Mouse (Mus musculus): Measurements from ENCODE around the gene Wwc1.

Wwc1 gene

DNA sequence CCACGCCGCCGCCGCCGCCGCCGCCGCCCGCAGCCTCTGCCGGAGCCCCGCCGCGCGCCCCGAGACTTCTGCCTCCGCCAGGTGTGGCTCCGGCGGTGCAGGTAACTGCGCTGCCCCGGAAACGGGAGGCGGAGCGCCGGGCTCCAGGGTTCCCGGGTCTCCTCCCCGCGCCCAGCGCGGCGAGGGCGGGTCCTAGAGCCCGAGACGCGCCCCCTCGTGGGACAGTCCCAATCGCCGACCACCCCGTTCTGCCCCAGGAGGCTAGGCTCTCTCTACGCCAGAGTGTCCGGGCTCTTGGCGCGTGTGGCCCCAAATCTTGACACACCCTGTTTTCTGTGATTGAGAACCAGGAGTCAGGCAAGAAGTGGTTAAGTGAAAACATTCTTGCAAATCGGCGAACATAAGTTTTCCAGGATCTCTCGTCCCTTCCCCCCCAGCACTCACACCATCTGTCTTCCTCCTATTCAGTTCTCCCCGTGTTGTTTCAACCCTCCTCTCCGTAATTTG, at the start of gene Wwc1:
Gene Wwc1 (minus strand): TSS at position 117 of the 507 bp plus-strand sequence.
- in situ Hi-C loops (cut with MboI, MseI): no loop called here

DNA sequence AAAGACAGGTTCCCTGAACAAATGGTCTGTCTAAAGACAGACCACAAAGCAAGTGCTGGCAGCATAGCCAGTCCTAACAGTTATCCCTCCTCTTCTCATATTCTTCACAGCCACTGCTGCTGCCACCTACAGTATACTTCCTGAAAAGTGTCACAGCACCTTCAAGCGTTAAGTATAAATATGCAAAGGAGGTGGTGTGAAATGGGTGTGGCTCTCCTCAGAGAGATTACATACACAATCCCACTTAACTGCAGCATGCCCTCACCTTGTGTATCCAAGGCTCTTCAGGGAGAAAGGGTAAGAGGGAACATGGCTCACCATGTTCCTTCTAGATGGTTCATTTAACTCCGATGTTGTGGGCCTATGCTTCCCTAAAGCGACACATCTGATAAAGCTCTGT, 39.7 kb upstream of the Wwc1 start:
- in situ Hi-C loops (cut with MboI, MseI): no loop called here

DNA sequence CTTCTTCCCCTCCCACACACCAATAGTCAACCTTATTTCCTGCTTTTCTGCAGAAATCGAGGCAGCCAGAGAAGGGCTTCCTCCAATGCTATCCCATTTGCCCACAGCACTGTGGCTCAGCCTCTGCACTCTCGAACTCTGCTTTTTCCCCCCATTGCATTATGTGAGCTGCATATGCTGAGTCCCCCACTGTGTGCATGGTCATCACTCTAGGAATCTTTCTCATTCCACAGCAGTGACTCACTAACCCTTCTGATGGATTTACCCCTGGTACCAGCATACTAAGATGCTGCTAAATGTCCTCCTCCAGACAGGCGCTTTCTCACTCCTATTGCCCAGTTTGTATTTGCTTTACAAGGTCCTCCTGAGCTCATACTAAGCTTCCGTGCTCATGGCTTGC, 32.9 kb upstream of the Wwc1 start:
- in situ Hi-C loops (cut with MboI, MseI): no loop called here

DNA sequence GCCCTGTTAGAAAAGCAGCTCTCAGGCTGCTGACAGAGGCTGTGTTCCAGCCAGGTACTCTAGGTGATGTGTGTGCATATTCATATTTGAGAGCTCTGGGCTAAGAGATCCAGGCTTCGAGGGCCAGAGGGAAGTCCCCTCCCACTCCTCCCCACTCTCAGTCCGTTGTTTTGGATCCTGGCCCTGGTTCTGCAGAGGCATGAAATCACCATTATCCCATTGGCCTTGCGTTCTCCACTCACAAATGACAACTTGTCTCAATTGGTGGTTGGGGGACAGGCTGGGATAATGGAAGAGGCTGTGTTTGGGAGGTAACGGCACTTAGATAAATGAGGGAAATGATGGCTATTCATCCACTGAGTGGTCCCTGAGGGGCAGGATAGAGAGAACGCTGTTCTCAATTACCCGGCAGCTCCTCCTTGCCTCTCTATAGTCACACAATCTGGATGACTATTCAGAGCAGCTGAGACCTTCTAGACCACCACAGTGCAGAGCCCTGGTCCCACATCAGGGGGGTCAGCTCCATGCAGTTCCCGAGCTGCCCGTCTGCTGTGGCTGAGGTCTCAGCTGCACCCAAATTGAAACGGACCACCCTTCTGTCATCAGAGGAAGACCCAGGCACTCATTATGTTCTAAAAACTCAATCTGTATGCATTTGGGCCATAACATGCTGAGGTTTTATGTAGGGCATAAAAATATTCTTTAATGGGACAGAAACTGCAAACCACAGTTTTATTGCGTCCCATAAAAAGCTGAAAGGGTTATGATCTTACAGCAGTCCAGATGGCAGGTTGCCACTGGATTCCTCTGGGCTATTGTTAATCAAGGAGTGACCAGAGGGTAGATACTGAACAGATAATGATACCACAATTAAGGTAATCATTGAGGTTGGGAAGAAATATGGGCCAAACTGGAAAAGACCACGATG, 29.2 kb upstream of the Wwc1 start:
- in situ Hi-C loops (cut with MboI, MseI): loop anchor here (10.0 kb wide), 1 partner anchor 155 kb away; no protein-coding TSS in a partner anchor

DNA sequence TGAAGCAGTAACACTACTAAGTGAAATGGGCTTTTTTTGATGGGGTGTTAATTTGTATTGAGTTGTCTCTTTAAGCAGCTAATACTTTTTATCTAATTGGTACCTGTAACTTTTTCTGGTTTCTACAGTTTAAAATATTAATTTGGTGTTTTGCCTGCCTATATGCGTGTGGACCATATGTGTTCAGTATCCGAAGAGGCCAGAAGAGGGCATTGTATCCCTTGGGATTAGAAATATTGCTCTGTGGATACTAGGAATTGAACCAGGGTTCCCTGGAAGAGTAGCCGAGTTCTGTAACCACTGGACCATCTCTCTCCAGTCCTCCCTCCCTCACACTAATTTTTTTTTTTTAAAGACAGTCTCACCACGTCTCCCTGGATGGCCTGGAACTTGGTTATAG, 22.6 kb upstream of the Wwc1 start:
- in situ Hi-C loops (cut with MboI, MseI): loop anchor here (10.0 kb wide), 1 partner anchor 148 kb away; no protein-coding TSS in a partner anchor

DNA sequence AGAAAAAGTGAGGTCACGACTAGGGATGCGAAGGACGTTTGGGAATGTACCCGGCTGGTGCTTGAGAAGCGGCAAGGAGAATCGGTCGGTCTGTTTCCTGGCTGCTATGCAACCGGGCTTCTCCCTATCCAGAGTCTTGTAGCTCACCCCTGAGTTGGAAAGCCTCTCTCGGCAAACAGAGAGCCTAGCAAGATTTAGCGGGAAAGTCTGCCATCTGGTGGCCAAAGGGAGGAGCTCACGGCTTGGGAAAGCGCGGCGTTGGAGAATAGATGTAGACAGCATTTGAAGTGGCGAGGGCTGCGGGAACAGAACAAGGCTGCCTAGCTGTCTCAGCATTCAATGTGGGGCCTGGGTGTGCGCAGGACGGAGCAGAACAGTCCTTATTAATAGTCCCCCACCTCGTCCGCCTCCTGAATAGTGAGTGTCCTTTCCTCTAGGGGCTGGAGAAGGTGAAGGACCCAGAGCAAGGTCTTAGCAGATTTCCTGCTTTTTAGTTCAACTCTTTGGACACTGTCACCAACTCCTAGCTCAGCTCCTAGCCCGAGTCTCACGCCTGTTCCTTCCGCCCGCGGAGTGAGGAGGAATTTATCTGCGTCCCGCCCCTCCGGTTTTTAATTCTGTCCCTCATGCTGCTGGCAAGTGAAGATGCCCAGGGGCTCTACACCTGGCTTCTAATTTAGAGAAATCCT, 21.1 kb upstream of the Wwc1 start:
- in situ Hi-C loops (cut with MboI, MseI): loop anchor here (10.0 kb wide), 1 partner anchor 147 kb away; no protein-coding TSS in a partner anchor

DNA sequence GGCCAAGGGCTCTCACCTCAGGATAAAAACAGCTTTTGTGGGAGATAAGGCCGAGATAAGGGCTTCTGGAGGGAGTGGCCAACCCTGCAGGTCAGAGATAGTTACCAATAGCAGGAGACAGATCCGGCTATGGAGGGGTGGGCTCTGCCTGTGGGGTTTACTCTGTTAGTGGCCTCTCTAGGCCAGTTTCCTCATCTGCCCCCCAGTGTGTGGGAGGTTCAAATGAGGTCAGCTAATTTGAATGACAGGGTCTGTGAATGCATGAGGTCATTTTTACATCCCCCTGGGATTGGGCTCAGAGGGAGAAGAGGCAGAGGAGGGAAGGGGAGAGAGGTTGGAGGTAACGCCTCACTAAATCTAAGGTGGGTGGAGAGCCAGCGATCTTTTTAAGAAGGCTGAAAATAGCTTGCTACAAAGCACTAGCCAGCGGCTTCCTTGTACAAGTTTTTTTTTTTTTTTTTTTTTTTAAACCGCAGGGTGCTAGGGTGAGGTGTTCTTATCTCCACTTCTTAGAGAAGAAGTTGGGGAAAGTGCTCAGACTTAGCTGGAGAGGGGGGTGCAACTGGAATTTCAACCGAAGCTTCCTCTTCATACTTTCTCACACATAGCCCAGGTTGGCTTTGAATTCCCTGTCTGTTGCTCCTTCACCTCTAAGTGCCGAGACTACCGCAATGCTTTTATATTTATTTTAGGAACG, 20.4 kb upstream of the Wwc1 start:
- in situ Hi-C loops (cut with MboI, MseI): loop anchor here (10.0 kb wide), 1 partner anchor 146 kb away; no protein-coding TSS in a partner anchor

DNA sequence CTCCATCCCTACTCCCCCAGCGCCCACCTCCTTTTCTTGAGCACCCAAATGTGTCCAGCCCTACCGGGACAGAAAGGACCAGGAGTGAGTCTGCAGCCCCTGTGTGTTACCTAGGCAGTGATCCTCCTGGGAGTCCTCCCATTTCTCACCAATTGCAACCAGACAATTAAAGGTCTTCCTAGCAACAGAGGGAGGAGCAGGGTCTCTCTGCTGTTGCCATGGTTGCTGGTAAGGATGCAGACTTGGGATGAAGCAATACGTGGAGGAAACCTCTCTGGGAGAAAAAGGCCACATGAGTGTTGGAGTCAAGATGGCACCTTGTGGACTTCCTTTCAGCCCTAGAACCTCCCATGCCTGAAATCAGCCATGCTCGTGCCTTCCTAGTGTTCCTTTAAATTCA, 19.7 kb upstream of the Wwc1 start:
- in situ Hi-C loops (cut with MboI, MseI): loop anchor here (10.0 kb wide), 1 partner anchor 145 kb away; no protein-coding TSS in a partner anchor

DNA sequence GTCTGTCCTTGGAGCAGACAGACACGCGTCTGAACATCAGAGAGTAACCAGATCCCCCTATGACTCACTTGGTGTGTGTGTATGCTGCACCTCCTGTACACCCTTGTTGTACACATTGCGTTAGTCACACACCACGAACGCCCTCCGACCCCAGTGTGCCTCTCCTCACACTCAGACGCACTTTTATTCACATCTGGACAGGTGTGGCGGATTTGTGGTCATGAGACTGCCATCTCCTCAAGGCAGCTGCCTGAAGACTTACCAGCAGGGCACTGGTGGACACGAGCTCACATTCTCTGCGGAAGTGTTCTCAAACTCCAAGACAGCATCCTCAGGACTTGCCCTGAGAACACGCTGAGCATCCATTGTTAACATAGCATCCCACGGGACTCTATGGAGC, 17.7 kb upstream of the Wwc1 start:
- in situ Hi-C loops (cut with MboI, MseI): loop anchor here (10.0 kb wide), 1 partner anchor 1733 kb away; no protein-coding TSS in a partner anchor

DNA sequence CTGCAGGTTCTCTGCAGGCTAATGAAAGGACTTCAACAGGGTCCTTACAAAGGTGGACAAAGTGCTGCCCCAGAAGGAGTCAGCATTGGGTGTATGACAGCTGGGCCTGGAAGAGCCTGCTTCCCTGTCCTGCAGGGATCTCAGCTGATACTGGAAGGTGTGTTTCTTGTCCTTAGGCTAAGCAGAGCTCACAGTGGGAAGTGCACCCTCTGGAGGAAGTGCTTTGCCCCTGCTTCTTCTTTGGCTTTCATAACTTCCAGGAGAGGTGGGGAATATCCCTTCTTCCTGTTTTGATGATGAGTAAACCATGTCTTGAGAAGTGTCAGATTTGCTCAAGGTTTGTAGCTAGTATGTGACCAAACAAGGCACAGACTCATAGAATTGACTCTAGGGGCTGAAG, 15.0 kb upstream of the Wwc1 start:
- in situ Hi-C loops (cut with MboI, MseI): loop anchor here (10.0 kb wide), 1 partner anchor 1731 kb away; no protein-coding TSS in a partner anchor

DNA sequence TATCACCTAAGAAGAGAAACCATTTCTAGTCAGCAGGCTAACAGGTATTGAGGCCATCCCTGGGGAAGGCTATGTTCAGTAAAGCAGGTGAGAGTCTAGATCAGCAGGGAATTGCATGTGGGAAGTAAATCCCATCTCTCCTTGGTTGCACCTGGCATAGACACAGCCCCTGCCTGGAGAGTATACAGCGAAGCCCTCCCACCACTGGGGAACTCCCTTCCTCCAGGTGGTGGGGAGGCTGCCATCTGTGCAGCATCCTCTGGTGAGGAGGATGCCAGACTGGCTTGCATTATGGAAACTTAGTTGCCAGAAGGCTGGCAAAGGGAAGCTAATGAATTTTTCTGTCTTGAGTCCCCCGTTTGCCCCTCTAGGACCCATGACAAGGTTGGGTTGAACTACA, 11.5 kb upstream of the Wwc1 start:
- in situ Hi-C loops (cut with MboI, MseI): loop anchor here (10.0 kb wide), 1 partner anchor 1727 kb away; no protein-coding TSS in a partner anchor

DNA sequence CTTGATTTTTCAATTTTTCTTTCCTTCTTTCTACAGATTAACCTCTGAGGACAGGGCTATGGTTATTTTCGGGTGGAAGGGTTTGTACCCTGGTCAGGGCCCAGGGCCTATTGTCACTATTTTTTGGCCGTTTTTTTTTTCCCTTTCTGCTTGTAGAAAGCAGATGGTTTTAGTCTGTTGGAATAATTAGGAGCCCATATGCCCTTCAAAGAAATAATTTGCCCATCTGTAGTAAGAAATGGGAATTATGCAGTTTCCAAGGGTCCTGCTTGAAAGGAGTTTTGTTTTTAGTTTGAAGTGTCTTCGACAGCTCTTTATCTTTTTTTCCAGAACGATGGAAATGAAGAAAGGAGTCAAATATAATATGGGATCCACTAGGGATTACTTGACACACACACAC, 9.6 kb upstream of the Wwc1 start:
- in situ Hi-C loops (cut with MboI, MseI): loop anchor here (10.0 kb wide), 1 partner anchor 1725 kb away; no protein-coding TSS in a partner anchor

DNA sequence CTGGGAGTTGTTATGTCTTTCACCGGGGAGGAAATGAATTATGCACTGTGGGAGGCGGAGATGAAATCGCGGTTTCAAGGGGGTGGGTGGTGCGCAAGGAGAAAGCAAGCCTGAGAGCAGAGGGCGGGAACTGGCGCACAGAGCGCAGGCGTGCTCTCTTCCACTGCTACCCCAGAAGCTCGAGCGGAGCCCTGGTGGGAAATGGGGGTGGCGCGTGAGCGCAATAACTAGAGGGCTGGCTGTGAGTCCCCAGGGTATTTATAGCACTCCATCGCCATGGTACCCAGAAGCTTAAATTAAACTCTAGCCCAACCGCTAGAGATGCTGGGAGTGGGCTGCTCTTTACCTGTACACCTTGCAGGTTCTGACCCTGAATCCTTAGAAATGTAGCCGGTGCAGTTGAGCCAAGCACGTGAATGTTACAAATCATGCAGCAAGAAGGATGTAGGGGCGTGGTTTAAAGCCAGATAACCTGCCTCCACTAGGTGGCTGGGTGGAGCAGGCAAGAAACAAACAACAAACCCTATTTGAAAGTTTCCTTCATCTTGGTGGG, 5.6 kb upstream of the Wwc1 start:
- in situ Hi-C loops (cut with MboI, MseI): no loop called here

DNA sequence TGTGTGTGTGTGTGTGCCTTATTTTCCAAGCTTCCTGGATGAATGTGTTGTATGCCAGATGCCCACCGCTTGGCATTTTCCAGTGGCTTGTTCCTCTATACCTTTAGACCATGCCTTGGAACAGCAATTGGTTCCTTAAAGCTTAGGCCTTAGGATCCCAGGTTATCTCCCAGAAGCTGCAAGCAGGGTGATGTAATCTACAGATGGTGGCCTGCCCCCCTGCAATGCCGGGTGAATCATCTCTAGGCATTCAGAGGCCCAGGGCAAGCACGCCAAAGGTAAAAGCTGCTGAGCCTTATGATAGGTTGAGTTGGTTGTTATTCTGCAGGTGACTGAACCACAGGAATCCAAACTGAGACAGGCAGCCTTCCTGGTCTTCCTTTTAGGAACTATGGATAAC, 2.4 kb upstream of the Wwc1 start:
- in situ Hi-C loops (cut with MboI, MseI): no loop called here

DNA sequence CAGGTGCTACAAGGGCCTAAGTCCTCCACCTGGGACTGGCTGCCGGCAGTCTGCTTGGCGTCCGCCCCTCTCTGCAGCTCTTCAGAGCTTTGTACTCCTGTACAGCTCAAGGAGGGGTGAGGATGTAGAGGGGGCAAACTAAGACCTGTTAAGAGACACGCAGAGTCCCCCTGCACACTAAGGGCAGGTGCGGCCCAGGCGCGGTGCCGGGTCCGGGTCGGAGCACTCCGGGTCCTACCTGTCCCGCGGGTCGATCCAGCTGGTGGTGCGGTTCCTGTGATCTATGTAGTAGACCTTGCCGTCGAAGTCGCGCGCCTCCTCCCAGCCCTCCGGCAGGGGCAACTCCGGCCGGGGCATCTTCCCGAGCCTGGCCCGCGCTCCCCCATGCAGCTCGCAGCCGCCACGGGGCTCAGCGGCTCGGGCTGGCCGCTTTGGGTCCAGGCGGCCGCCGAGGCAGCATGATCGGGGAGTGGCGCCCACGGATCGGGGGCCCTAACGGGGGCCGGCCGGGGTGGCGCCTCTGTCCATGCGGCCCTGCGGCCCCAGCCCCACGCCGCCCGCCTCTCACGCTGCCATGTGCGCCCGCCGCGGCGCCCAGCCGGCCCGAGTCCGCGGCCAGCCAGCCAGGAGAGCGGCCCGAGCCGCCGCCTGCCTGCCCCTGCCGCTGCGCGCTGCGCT, 455 bp downstream of the Wwc1 start:
- in situ Hi-C loops (cut with MboI, MseI): no loop called here

DNA sequence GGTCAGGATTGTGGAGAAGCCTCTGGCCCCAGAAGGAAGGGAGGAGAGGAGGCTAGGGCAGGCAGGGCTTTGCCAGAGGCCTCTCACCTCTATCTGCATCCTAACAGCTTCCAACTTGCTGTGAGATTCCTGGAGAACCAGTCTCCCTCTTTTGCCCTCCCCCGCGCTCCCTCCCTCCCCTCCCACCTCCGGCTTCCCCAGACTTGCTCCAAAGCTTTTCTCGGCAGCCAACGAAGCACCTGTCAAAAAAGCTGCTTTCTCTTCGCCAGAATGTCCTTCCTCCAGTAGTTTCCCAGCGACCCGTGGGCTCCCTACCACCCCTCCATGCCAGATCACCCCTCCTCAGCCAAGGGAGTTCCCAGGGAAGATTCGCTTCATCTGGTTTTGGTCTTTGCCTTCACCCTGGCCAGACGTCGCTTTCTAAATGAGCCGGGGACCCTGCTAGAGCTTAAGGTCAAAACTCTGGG, 1.0 kb downstream of the Wwc1 start:
- in situ Hi-C loops (cut with MboI, MseI): no loop called here

DNA sequence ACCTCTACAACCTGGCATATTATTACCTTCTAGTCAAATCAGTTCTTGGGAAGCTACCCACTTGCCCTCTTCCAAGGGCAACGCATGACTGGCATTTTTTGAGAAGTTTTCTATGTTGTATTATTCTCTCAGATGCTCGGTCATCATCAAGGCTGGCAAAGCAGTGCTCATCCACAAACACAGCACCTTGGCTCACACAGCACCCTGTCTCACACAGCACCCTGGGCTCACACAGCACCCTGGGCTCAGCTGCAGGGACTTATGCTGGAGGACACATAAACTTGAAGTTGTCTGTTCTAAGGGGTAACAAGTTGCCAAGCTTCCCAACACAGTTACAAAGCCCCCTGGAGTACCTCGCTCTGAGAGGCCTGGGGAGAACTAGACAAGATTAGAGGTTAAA, 2.5 kb downstream of the Wwc1 start:
- in situ Hi-C loops (cut with MboI, MseI): no loop called here

DNA sequence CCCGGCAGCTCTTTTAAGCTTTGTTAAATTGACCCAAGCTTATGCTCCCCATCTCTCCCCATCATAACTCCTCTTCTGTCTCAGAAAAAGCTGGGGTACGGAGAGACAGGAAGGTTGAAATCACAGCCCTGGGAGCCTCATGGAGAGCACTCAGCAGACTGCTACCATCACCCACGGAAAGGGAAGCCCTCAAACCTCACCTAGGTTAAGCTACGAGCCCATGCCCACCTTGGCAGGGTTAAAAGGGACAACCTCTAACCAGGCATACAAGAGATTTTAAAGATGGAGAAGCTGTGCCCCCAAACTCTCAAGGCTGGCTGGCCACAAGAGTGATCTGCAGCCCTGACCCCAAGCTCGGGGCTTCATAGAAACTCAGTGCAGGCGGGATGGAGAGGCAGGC, 3.2 kb downstream of the Wwc1 start:
- in situ Hi-C loops (cut with MboI, MseI): no loop called here

DNA sequence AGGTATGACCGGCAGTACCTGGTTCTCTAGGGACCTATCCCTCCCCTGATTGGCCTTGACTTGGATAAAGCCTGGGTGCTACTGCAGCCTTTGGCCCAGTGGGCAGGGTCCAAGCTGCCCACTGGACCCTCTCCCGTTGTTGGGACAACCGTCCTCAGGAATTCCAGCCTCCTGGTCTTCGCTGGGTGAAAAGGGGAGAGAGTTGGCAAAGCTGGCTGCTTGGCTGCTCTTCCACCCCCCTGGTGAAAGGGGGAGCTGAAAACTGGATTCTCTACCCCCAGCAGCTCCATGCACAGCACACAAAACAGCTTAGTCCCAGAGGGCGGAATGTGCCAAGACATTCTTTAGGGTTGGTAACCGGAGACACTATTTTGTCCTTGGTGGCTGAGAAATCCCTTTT, 3.8 kb downstream of the Wwc1 start:
- in situ Hi-C loops (cut with MboI, MseI): no loop called here

DNA sequence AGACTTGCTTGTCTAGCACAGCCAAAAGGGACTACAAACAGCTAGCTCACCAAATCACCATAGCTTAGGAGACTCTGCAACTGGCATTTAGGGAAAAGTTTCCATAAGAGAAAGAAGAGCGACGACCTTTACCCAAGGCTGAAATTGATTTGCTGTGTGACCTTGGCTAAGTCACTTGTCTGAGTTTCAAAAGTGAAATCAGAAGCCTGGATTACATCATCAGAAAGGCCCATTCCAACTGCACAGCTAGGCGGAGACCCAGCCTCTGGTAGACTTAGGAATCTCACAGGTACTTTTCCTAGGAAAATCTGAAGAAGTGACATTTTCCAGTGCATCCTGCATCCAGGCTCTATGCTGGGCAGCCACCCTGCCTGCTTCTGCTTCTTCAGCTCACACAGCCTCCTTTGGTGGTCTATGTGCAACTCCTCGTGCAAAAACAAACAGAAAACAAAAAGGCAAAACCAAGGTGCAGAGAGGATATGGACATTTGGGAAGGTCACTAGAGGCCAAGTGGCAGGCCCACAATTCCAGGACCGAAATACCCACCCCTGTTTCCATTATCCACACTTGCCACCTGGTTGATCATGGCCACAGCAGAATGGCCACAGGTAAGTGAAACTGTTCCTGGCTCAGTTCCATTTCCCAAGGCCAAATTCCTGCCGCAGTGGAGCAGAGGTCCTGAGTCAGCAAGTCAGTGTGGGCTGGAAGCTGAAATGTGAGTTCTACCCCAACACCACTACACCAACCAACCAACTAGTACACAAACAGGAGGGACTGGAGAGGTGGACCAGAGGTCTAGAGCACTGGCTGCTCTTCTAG, 5.5 kb downstream of the Wwc1 start:
- in situ Hi-C loops (cut with MboI, MseI): no loop called here

All from regulatory T cell (primary cell).